Mouse (Mus musculus) common myeloid progenitor, adult 5-6 weeks (primary cell): Measurements from ENCODE around the gene Rdh11. TPM values are rescaled to one million over a fixed set of nuclear protein-coding genes. Genes with fewer than 3 reads are reported as not detected.

Experiments used
- ATAC-seq: replicated peaks from 2 replicates; pipeline ENCODE4 v1.8.0; 2016; ENCODE audit warnings: low read depth, mild to moderate bottlenecking, moderate TSS enrichment, inconsistent platforms; ENCODE audit not compliant: poor library complexity, severe bottlenecking
- total RNA-seq: library from RNA; stranded (forward); fragments of 200-1000, 187-1606 nt; gene quantifications from 2 replicates; pipeline ENCODE4 v1.2.3, GENCODE M21; 2017

Gene Rdh11
- total RNA-seq, 1 experiment from 2014 or later, result 25.1 TPM

DNA sequence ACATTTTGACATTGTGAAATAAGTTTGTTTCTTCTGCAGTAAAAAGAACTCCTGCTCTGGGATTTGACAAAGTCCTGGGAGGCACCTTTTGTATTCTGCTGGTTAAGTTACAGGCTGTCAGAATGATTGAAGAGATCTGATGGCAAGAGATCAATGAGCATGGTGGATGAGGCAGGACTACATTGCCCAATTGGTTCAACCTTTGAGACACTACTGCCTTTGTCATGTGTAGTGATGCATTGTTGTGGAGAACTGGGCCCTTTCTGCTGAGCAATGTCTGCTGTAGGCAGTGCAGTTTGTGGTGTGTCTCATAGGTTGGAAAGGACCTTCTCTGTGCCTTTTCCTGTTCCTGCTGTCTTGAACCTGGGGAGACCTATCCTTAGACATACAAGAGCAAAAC is 50.7 kb downstream of the Rdh11 start:
- ATAC-seq, result no peak

- ATAC-seq, result no peak
These were observed 51.3 kb downstream of the Rdh11 start for GRCm38 (mm10) chr12:79140811-79141210.

GRCm38 (mm10) chr12:79139417-79139816 is 52.7 kb downstream of the Rdh11 start:
- ATAC-seq, result no peak

- no peak for ATAC-seq
These were observed 53.1 kb downstream of the Rdh11 start for GRCm38 (mm10) chr12:79138999-79139398.

- ATAC-seq, result no peak
These were observed 55.1 kb downstream of the Rdh11 start for GRCm38 (mm10) chr12:79136949-79137348.

- ATAC-seq, result no peak
These were observed 57.0 kb downstream of the Rdh11 start for GRCm38 (mm10) chr12:79135105-79135504.

DNA sequence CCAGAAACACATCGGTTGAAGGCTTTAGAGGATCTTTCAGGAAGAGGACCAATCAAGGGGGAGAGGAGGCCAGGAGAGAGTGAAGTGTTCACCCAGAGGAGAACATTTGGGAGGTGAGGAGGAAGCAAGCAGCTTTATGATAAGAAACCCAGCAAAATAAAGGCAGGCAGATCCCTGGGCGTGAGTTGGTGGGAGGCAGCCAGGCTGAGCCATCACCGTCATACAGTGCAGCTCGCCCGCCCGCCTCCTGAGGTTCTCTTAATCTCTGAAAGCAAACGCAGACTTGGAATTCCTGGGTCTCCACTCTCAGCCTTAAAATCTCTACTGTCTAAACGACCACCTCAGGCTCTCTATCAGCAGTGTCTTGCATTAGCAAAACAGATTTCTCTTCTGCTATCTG is 57.4 kb downstream of the Rdh11 start:
- ATAC-seq, result no peak

GRCm38 (mm10) chr12:79131706-79132460 is 60.2 kb downstream of the Rdh11 start:
- ATAC-seq, result peak; percentile 63

GRCm38 (mm10) chr12:79131178-79131675 is 60.9 kb downstream of the Rdh11 start:
- ATAC-seq, result no peak

DNA sequence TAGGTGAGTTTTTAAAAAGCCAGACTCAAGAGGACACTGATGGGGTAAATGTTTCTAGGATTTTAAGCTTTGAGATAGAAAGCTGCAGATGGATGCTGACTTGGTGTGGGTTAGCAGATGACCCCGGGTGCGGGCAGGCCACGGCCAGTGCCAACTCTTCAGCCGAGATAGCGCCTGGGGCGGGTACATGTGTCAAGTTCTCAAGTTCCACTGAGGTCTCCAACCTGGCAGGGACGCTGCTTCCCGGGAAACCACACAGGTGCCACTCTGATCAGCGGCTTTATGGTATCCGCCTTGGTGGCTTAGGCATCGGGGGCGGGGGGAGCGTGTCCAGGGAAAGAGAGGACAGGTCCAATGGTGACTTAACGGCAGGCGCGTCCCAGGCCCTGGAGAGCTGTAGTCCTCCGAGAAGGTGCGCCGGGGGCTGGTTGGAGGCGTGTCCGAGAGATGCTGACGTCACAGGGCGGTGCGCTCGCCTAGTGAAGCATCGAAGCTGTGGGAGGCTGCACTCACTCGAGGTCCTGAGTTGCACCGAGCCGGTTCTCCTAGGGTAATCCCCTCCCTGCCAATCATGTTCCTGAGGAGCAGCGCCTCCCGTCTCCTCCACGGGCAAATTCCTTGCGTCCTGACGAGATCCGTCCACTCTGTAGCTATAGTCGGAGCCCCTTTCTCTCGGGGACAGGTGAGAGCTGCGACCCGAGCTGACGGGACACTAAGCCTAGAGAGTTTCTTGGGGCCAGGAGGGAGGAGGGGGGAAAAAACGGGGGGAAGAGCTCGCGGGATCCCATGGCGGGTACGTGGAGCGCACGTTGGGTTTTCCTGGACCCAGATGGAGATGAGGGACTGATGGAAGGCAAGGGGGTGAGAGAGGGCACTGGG is 61.6 kb downstream of the Rdh11 start, which contains the start of gene Arg2:
Gene Arg2 (plus strand): TSS at position 479 of the 879 bp plus-strand sequence.
- ATAC-seq, result peak; percentile 97

Other genes with a start within 250 kb of the Rdh11 start
- gene Tmem229b, start 184.7 kb downstream of the Rdh11 start, total RNA-seq, result 74.7 and 76.7 TPM in 2 replicates
- gene Plekhh1, start 163.1 kb downstream of the Rdh11 start, total RNA-seq, result 0.41 and 2.1 TPM in 2 replicates
- 23.6 and 25.6 TPM in 2 replicates for gene Pigh, start 102.6 kb downstream of the Rdh11 start, total RNA-seq
- gene Arg2, start 61.5 kb downstream of the Rdh11 start, total RNA-seq, result not detected in 2 replicates
- 147 and 182 TPM in 2 replicates for gene Vti1b, start 19.6 kb downstream of the Rdh11 start, total RNA-seq
- 0.73 and 5.1 TPM in 2 replicates for gene Rdh12, start 16.6 kb upstream of the Rdh11 start, total RNA-seq
- 6.5 and 16.3 TPM in 2 replicates for gene Zfyve26, start 104.0 kb upstream of the Rdh11 start, total RNA-seq
- 10.8 and 12.8 TPM in 2 replicates for gene Rad51b, start 105.0 kb upstream of the Rdh11 start, total RNA-seq